Mouse (Mus musculus) gastrocnemius, adult 2 months (tissue): ENCODE data around the gene Heatr4. TPM values are rescaled to one million over a fixed set of nuclear protein-coding genes. Genes with fewer than 3 reads are reported as not detected.
A peak's percentile ranks its signal among the peaks of the same experiment; 100 is the strongest.

Experiments used
- DNase-seq: peaks from one replicate; pipeline ENCODE4 v3.0.0; 2022
- H3K27ac ChIP-seq: fragments of 200-600 bp; 2 replicates; pipeline ENCODE4 v1.8.1; 2022; ENCODE audit warnings: mild to moderate bottlenecking
- H3K4me3 ChIP-seq: fragments of 200-600 bp; 2 replicates; pipeline ENCODE4 v1.8.1; 2022; ENCODE audit warnings: mild to moderate bottlenecking, moderate library complexity
- CTCF ChIP-seq: fragments of 200-600 bp; IDR thresholded peaks from 2 replicates; pipeline ENCODE4 v1.8.1; 2022; ENCODE audit warnings: antibody characterized with exemption, mild to moderate bottlenecking, moderate library complexity
- intact Hi-C: fragments of 180-260 bp; cut with DNase I; formaldehyde crosslinking; loops from one replicate; pipeline ENCODE4 v1.15.1; 2025
- total RNA-seq, 2 experiments: library from RNA; stranded (reverse); gene quantifications; 2 replicates each; pipeline ENCODE4 v1.2.3; 2021

Gene Heatr4
- total RNA-seq, 2 experiments from 2014 or later, result not detected

DNA sequence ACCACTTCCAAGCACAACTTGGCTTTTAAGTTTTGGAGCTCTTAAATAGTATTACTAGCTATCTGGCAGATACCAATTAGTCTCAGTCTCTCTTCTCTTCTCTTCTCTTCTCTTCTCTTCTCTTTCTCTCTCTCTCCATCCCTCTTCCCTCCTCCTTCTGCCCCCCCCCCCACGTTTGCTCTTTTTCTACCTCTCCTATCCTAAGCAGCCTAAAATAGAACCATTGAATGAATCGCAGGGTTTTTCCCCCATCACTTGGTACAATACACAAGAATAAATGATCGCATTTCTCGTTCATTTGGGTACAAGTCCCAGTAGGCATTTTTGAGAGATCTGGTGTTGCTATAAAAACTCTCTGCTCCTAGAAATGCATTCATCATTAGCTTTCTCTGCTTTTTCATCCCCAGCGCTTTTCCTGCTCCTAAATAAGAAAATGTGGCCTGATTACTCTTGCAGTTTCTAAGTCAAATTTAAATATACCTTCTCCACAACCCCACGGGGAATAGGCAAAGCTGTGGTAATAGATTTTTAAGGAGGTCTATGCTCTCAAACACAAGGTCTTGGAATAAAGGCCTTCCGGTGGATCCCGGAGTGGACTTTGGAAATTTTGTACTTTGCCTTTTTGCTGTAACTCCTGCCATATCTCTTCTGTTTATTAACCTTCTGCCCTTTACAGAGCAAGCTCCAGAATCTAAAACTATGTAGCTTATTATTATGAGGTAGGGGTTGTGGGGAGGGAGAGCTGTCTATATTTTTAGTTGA is 61.7 kb downstream of the Heatr4 start:
- intact Hi-C loops, result loop anchor here (2.0 to 10.0 kb wide), 2 partner anchors 28 to 198 kb away; partner anchors contain the start of gene Riox1
- peak overlapping the region; percentile 91 for H3K27ac ChIP-seq
- TF ChIP-seq CTCF, result no peak
- peak overlapping the region; percentile 99 for H3K4me3 ChIP-seq
- no peak for DNase-seq

DNA sequence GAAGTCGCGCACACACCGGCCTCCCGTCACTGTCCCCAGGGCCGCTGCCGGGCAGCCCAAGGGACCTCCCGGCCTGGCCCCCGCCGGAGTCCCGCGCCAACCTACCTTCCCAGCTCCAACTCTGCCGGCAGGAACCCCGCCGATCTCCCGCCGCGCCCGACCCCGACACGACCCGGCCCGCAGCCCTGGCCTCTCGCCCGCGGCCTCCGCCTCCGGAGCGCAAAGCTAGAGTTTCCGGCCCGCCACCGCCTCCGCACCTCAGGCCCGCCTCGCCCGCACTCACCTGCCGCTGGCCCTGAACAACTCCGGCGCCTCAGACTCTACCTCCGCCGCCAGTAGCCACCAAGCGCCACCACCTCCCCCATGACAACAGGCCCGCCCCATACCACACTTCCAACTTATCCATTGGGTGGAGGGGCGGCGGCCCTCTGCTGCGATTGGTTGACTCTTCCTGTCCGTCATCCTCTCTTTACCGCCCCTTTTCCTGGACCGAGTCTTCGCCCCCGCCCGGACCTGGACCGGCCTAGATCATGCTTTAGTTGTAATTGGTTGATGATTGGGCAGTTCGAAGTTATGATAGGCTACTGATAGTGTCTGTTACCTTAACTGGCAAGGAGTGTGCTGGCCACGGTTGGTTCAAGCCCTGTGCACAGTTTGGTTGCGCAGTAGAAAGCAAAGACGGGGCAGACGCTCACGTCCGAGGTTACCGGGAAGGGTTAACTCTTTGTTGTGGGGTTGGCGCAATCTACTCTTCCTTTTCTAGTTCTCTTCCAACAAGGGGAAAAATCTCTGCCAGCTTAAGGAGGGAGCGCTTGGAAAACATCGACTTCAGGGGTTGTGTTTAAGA is 62.9 kb downstream of the Heatr4 start, which contains the start of gene Numb:
Gene Numb, minus strand, starts transcription at position 400 of the 847 bp plus-strand sequence.
- intact Hi-C loops, result loop anchor here (2.0 to 10.0 kb wide), 2 partner anchors 29 to 197 kb away; partner anchors contain the start of gene Riox1
- no peak for TF ChIP-seq CTCF
- Histone ChIP-seq H3K4me3 (peak within 1 kb of the TSS; percentile 99), H3K27ac (peak within 1 kb of the TSS; percentile 93)
- DNase-seq, result peak; percentile 99

DNA sequence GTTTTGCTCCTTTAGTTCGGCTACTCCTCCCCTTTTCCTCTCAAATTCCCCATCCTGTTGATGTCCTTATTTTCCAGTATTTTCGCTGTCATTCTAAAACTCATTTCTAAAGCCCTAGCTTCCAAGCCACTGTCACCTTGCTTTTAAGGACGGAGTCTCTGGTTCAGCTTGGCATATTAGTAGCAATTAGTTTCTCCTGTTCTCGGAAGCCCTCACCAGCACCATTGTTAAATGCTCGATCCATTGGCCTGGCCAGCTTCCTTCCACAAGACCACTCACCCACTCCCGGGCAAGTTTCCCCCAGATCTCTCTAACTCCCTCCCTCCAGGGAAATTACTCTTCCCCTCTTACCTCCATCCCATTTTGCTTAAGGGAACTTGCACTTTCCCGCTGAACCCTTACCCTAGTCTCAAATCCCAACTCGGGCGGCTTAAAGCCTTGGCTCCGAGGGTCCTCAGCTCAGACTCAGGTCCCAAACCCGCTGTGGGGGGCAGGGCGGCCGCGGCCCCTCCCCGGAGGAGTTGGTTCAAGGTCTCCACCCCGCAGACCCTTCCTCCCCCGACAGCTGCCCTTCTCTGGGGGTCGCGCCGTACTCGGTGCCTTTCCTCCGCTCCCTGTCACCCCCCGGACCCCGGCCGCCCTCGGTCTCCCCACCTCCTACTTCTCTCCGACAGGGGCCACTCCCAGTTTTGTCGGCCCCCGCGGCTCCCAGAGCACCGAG is 63.8 kb downstream of the Heatr4 start:
- TF ChIP-seq CTCF, result no peak
- intact Hi-C loops, result loop anchor here (10.0 kb wide), 1 partner anchor 196 kb away; no protein-coding TSS in a partner anchor
- H3K4me3 ChIP-seq, result peak overlapping the region; percentile 99
- peak overlapping the region; percentile 93 for H3K27ac ChIP-seq
- DNase-seq, result peak; percentile 53

DNA sequence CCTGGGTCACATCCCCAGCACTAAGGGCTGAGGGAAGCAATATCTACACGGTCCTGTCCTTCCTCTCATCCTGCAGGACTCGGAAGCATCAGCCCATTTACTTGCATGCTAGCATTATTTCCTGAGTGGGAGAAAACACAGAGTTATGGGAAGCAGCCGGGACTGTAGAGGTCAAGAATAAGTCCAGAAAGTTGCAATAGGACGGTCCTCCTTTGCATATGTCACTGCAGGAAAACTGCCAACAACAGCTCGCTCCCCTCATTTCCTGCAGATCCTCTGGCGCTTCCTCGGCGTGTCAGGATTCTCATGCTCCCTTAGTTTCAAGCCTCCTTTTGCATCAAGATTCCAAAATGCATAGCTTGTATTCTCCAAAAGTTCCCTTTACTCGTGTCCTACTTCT is 67.8 kb downstream of the Heatr4 start:
- intact Hi-C loops, result no loop called here
- DNase-seq, result no peak
- no peak overlapping the region for H3K27ac ChIP-seq
- no peak for TF ChIP-seq CTCF
- no peak overlapping the region for H3K4me3 ChIP-seq

DNA sequence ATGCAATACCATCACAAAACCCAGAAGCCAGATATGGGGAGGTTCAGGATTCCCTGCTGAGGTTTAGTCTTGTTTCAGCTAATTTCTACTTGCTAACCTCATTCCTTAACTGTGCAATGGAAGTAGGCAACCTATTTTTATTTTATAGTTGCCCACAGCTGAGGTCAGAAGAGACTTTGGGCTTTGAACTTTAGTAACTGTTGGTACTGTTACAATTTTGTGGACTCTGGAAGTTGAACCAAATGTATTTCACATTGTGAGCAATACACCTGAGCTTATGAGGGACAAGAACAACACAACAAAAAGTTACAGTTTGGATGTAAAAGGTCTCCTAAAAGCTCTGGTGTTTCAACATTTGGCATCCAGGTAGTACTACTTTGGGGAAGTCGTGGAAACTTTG is 69.9 kb downstream of the Heatr4 start:
- Histone ChIP-seq H3K27ac (peak overlapping the region; percentile 41; the same call in 1 of the 2 replicates), H3K4me3 (no peak overlapping the region)
- no peak for DNase-seq
- intact Hi-C loops, result no loop called here
- no peak for TF ChIP-seq CTCF

DNA sequence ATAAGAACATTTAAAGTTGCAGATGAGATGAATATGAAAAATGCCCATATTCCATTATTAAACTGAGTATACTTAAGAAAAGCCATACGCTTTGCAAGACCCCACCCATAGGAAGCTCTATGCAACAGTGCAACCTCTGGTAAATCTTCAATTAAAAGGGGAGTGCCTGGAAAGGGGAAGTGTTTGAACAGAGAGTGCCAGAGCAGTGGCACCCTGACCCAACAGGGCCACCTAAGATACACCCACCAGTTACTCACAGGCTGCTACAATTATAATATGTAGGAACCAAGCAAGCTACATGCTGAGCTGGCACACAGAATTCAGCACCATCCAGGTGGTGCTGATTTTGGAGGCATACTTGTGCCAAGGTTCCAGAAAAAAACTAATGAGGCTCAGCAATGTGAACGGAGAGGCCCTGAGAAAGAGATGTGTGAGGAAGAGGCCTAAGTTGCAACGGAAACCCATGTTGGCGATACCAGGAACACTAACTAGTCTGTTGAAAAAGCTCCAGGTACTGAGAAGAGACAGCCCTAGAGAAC is 70.4 kb downstream of the Heatr4 start:
- intact Hi-C loops, result no loop called here
- H3K27ac ChIP-seq, result peak overlapping the region; percentile 41; the same call in 1 of the 2 replicates
- no peak for DNase-seq
- TF ChIP-seq CTCF, result no peak
- no peak overlapping the region for H3K4me3 ChIP-seq

DNA sequence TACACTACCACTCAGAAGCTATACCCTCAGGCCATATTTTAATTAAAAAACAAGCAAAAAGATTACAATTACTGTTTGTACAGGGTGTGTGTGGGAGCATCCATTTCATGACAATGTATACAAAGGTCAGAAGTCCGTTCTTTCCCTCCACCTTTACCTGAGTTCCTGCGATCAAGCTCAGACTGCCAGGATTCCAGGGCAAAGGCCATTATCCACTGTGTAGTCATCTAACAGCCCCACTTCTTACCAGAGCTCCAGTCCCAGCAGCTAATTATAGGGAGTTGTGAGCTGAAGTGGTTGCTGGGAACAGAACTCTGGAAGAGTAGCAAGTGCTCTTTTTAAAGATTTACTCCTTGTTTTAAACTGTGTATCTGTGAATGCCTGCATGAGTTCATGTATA is 74.2 kb downstream of the Heatr4 start:
- no peak for DNase-seq
- Histone ChIP-seq H3K4me3 (no peak overlapping the region), H3K27ac (no peak overlapping the region)
- intact Hi-C loops, result no loop called here
- TF ChIP-seq CTCF, result no peak

Other genes with a start within 250 kb of the Heatr4 start
- gene Papln, start 221.2 kb downstream of the Heatr4 start, total RNA-seq, result 1 to 10 TPM in 1 of 2 experiments, under 1 TPM in 1; 0.56 to 1.6 TPM
- gene Numb, start 62.9 kb downstream of the Heatr4 start, total RNA-seq, result 10 to 100 TPM; 16.8 to 21.3 TPM
- gene Riox1, start 34.2 kb downstream of the Heatr4 start, total RNA-seq, result 1 to 10 TPM; 3.3 to 4.2 TPM
- 10 to 100 TPM; 11.7 to 22.1 TPM for gene Acot2, start 3.0 kb upstream of the Heatr4 start, total RNA-seq
- 1 to 10 TPM; 2.2 to 3.9 TPM for gene Acot1, start 24.6 kb upstream of the Heatr4 start, total RNA-seq
- under 1 TPM; 0.05 to 0.08 TPM for gene Acot4, start 53.5 kb upstream of the Heatr4 start, total RNA-seq
- not detected for gene Gm49366, start 54.1 kb upstream of the Heatr4 start, total RNA-seq
- not detected for gene Acot3, start 67.3 kb upstream of the Heatr4 start, total RNA-seq
- under 1 TPM in 1 of 2 experiments, not detected in 1; 0.17 TPM for gene Acot5, start 84.5 kb upstream of the Heatr4 start, total RNA-seq
- gene Acot6, start 115.8 kb upstream of the Heatr4 start, total RNA-seq, result 1 to 10 TPM; 1.7 to 2.5 TPM
- gene Dnal1, start 129.5 kb upstream of the Heatr4 start, total RNA-seq, result 1 to 10 TPM; 9.8 to 10.0 TPM
- under 1 TPM; 0.10 to 0.17 TPM for gene Pnma1, start 163.6 kb upstream of the Heatr4 start, total RNA-seq
- 10 to 100 TPM; 10.2 to 11.9 TPM for gene Elmsan1, start 234.0 kb upstream of the Heatr4 start, total RNA-seq